In genomic region chr15:68360956-68361908, GRCm38 (mm10) we compare ENCODE assay signal across 8 mouse cellular contexts.
DNase-seq lines count a peak whose midpoint lies in the region; ATAC-seq and TF ChIP-seq lines count a peak whose summit lies in the region.

No protein-coding gene starts in this region.

- H3K4me1 ChIP-seq in kidney, adult 2 months (ENCODE audit: control insufficient read depth, insufficient read depth, low read length), result peaks cover 17% of the 10 kb centered on the region
- peaks cover 4 to 14% of the 10 kb centered on the region in 2 experiments for H3K4me1 ChIP-seq in heart, embryonic 14.5 days (ENCODE audit: control insufficient read depth in 2 of 2, insufficient read depth in 2 of 2, low read length in 2 of 2)
- H3K4me1 ChIP-seq in lung, embryonic 16.5 days (replicated peaks; ENCODE audit: control insufficient read depth, insufficient read depth, low read length), result peaks cover 16% of the 10 kb centered on the region

- no peak for ATAC-seq in heart, embryonic 14.5 days (ENCODE audit: insufficient number of reproducible peaks, insufficient read depth, low FRiP score, low read depth)
- no peak for ATAC-seq in lung, embryonic 16.5 days (ENCODE audit: low read depth)

- H3K27me3 ChIP-seq in kidney, adult 2 months (replicated peaks; ENCODE audit: control insufficient read depth, insufficient read depth, low read length), result no peaks in the 10 kb centered on the region
- H3K27me3 ChIP-seq in heart, embryonic 14.5 days (ENCODE audit: control insufficient read depth, insufficient read depth, low read length), result no peaks in the 10 kb centered on the region
- H3K27me3 ChIP-seq in lung, embryonic 16.5 days (ENCODE audit: control insufficient read depth, insufficient read depth, low read depth, low read length), result no peaks in the 10 kb centered on the region

- no peaks in the 10 kb centered on the region; the same call in 1 of the 2 replicates for H3K36me3 ChIP-seq in kidney, adult 2 months (ENCODE audit: control insufficient read depth, insufficient read depth, low read length)
- no peaks in the 10 kb centered on the region for H3K36me3 ChIP-seq in heart, embryonic 14.5 days (ENCODE audit: control insufficient read depth, insufficient read depth, low read length)
- no peaks in the 10 kb centered on the region for H3K36me3 ChIP-seq in lung, embryonic 16.5 days (ENCODE audit: control insufficient read depth, insufficient read depth, low read length)

- H3K27ac ChIP-seq in kidney, adult 2 months (ENCODE audit: insufficient read depth, low read depth, low read length), result peak overlapping the region; percentile 88
- H3K27ac ChIP-seq in heart, embryonic 14.5 days (replicated peaks in 1 of 2; ENCODE audit: control insufficient read depth in 1 of 2, insufficient read depth in 1 of 2, low read depth in 2 of 2, low read length in 2 of 2), result peak overlapping the region; percentile 94 to 99
- peak overlapping the region; percentile 97 for H3K27ac ChIP-seq in lung, embryonic 16.5 days (ENCODE audit: low read length)

- peak overlapping the region; percentile 86 for H3K4me2 ChIP-seq in heart, embryonic 14.5 days (ENCODE audit: low read length)
- peak overlapping the region; percentile 67 for H3K4me2 ChIP-seq in lung, embryonic 16.5 days (ENCODE audit: low read depth, low read length)

- DNase-seq in kidney, adult 2 months, result no peak
- no peak for DNase-seq in kidney, adult 18-20 months
- DNase-seq in NIH3T3 (ENCODE audit: low read depth), result peak; percentile 18
- DNase-seq in right cerebral cortex, adult 18-20 months, result no peak
- DNase-seq in spleen, adult 18-20 months, result no peak
- DNase-seq in frontal cortex, adult 2 months (ENCODE audit: extremely low spot score in 1 of 2, low spot score in 1 of 2), result no peak

- no peak for TF ChIP-seq POLR2A in kidney, adult 2 months (IDR thresholded peaks at IDR 0.05; ENCODE audit: low read depth, low read length)

- WGBS in kidney, adult 2 months, result 10% methylated on average over 6 of the region's 6 CpGs
- 19% methylated on average over 6 of the region's 6 CpGs for WGBS in heart, embryonic 14.5 days
- WGBS in lung, embryonic 16.5 days, result 24% methylated on average over 6 of the region's 6 CpGs

- no peak for TF ChIP-seq CTCF in kidney, adult 2 months (conservative IDR thresholded peaks at IDR 0.05; ENCODE audit: insufficient read depth, insufficient read length, low read depth, low read length)

- H3K4me3 ChIP-seq in kidney, adult 2 months (ENCODE audit: insufficient read depth, low read depth, low read length), result peak overlapping the region; percentile 88
- H3K4me3 ChIP-seq in heart, embryonic 14.5 days (ENCODE audit: control insufficient read depth in 1 of 2, insufficient read depth in 1 of 2, low read depth in 1 of 2, low read length in 2 of 2), result peak overlapping the region; percentile 95 to 97
- peak overlapping the region; percentile 98 for H3K4me3 ChIP-seq in lung, embryonic 16.5 days (ENCODE audit: low read length)

- peak overlapping the region; percentile 98 for H3K9ac ChIP-seq in heart, embryonic 14.5 days (ENCODE audit: low read length)
- peak overlapping the region; percentile 97 for H3K9ac ChIP-seq in lung, embryonic 16.5 days (ENCODE audit: low read length)

- no peaks in the 10 kb centered on the region for H3K9me3 ChIP-seq in heart, embryonic 14.5 days (ENCODE audit: control insufficient read depth, low read length)
- no peaks in the 10 kb centered on the region for H3K9me3 ChIP-seq in lung, embryonic 16.5 days (ENCODE audit: control insufficient read depth, low read length)
